Mouse (Mus musculus) liver, postnatal 0 days (tissue): ENCODE data around the gene Neurl4.

ENCODE experiments used
- CTCF ChIP-seq: sonication (generic); IDR thresholded peaks from 2 replicates; pipeline ENCODE4 v1.5.1; 2016; ENCODE audit warnings: antibody characterized with exemption, low read depth
- EP300 ChIP-seq: IDR thresholded peaks from 2 replicates; pipeline ENCODE4 v1.6.1; 2016; ENCODE audit warnings: antibody characterized with exemption, low read depth, mild to moderate bottlenecking

DNA sequence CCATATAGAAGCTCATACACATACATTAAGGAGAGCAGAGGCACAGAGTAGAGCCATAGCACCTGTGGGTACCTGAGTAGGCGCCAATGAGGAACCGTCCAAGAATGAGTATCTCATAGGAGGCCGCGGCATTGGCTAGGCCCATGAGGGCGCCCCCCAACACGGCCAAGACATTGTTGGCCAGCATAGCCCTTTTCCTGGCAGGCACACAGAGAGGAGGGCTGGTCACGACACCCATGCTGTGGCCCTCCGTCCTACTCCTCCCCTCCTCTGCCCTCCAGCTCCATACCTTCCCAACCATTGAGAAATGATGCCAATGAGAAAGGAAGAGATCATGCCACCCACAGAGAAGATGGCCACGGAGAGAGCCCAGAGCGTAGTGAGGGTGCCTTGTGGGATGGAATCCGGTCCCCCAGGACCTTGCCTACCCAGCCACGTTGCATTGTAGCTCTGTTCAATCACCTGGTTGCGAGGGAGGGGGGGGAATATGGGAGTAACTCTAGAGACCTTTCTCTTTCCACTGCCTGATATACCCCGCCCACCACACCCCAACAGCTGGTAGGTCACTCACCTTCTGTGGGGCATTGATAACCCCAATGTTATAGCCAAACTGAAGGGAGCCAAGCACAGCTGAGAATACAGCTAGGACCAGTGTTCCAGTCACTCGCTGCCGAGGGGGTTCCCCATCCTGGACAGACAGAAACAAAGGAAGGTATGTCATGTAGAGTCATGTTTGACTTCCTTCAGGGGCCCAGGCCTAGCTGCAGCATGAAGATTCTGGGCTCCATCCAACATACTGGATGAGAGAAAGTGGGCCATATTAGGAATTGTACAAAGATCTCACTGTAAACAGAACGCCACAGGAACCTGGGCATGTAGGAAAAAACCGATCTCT lies 45.4 kb downstream of the Neurl4 start:
- no peak for TF ChIP-seq CTCF
- peak; percentile 85 for TF ChIP-seq EP300
